Mouse (Mus musculus): ENCODE measurements around the gene E330017A01Rik.

GRCm38 (mm10) chr16:58676633-58677032 lies 38.1 kb upstream of the E330017A01Rik start:
- no peak for TF ChIP-seq CTCF (IDR thresholded peaks at IDR 0.05; ENCODE audit: extremely low read depth, insufficient read depth, low read length)
- no peak for TF ChIP-seq POLR2A (IDR thresholded peaks at IDR 0.05; ENCODE audit: extremely low read depth, insufficient read depth, low read length)

Measured in cortical plate, adult 2 months (tissue).